Mouse (Mus musculus) embryonic facial prominence, embryonic 12.5 days (tissue): ENCODE data around the gene Capzb. TPM values are rescaled to one million over a fixed set of nuclear protein-coding genes. Genes with fewer than 3 reads are reported as not detected.
A peak's percentile ranks its signal among the peaks of the same experiment; 100 is the strongest.

Source experiments
- ATAC-seq: fragments of 200-750 bp; cut with Nextera tagmentation; 2 replicates; pipeline ENCODE4 v1.8.0; 2017; ENCODE audit not compliant: insufficient number of reproducible peaks, insufficient read depth, low FRiP score, low TSS enrichment
- H3K27ac ChIP-seq: fragments of 300-500 bp; sonication (generic); 2 replicates; pipeline ENCODE4 v1.5.1; 2016; ENCODE audit warnings: mild to moderate bottlenecking
- H3K27me3 ChIP-seq: fragments of 300-500 bp; sonication (generic); 2 replicates; pipeline ENCODE4 v1.6.1; 2016; ENCODE audit warnings: mild to moderate bottlenecking, moderate library complexity
- H3K36me3 ChIP-seq: fragments of 300-500 bp; sonication (generic); 2 replicates; pipeline ENCODE4 v1.6.1; 2016; ENCODE audit warnings: mild to moderate bottlenecking
- H3K4me1 ChIP-seq: fragments of 300-500 bp; sonication (generic); 2 replicates; pipeline ENCODE4 v1.6.1; 2016
- H3K4me2 ChIP-seq: fragments of 300-500 bp; sonication (generic); replicated peaks from 2 replicates; pipeline ENCODE4 v1.6.1; 2016; ENCODE audit warnings: mild to moderate bottlenecking, moderate library complexity
- H3K4me3 ChIP-seq: fragments of 300-500 bp; sonication (generic); 2 replicates; pipeline ENCODE4 v1.5.1; 2016; ENCODE audit warnings: mild to moderate bottlenecking
- H3K9ac ChIP-seq: fragments of 300-500 bp; sonication (generic); 2 replicates; pipeline ENCODE4 v1.6.1; 2016; ENCODE audit warnings: mild to moderate bottlenecking, moderate library complexity
- H3K9me3 ChIP-seq: fragments of 300-500 bp; sonication (generic); 2 replicates; pipeline ENCODE4 v1.6.1; 2016; ENCODE audit warnings: mild to moderate bottlenecking, moderate library complexity
- WGBS: fragments of 180-500 bp; shearing (Covaris S2); methylation state at CpG from one replicate; pipeline ENCODE4 v1.1.7; 2016; 5-methylcytosine and 5-hydroxymethylcytosine counted together
- polyA plus RNA-seq: library from polyadenylated mRNA; unstranded; fragments of >200 nt; fragmentation: Nextera tagmentation; extraction: Ambion mirVana; gene quantifications from 2 replicates; pipeline ENCODE4 v1.2.1, GENCODE M21; 2016

The Capzb gene
- polyA plus RNA-seq, 1 experiment from 2014 or later, result 415 TPM

GRCm38 (mm10) chr4:139298671-139299366 is 106.1 kb downstream of the Capzb start:
- Histone ChIP-seq H3K36me3 (peaks cover 44% of the 10 kb centered on the region; the same call in 1 of the 2 replicates), H3K9ac (no peak overlapping the region), H3K4me1 (0 out of 2 replicates have a peak, but pooled peaks cover 8% of the 10 kb centered on the region), H3K27ac (no peak overlapping the region), H3K4me3 (no peak overlapping the region), H3K27me3 (no peaks in the 10 kb centered on the region), H3K9me3 (no peaks in the 10 kb centered on the region), H3K4me2 (no peak overlapping the region)
- WGBS, result 86% methylated on average over 12 of the region's 12 CpGs
- no peak for ATAC-seq

- Histone ChIP-seq H3K9ac (no peak overlapping the region), H3K27ac (no peak overlapping the region), H3K4me3 (no peak overlapping the region), H3K4me2 (no peak overlapping the region), H3K36me3 (peaks cover 63% of the 10 kb centered on the region), H3K27me3 (no peaks in the 10 kb centered on the region), H3K4me1 (0 out of 2 replicates have a peak, but pooled peaks cover 3% of the 10 kb centered on the region), H3K9me3 (no peaks in the 10 kb centered on the region)
- 90% methylated on average over 8 of the region's 8 CpGs for WGBS
- ATAC-seq, result no peak
These were observed 109.1 kb downstream of the Capzb start for GRCm38 (mm10) chr4:139301780-139302179.

- no peak overlapping the region for H3K27ac ChIP-seq
- no peak overlapping the region for H3K4me3 ChIP-seq
- no peaks in the 10 kb centered on the region for H3K9me3 ChIP-seq
- no peaks in the 10 kb centered on the region for H3K4me1 ChIP-seq
- ATAC-seq, result no peak
- 53% methylated on average over 5 of the region's 5 CpGs for WGBS
- no peak overlapping the region for H3K9ac ChIP-seq
- H3K27me3 ChIP-seq, result no peaks in the 10 kb centered on the region
- H3K36me3 ChIP-seq, result peaks cover 63% of the 10 kb centered on the region
- H3K4me2 ChIP-seq, result no peak overlapping the region
These were observed 109.5 kb downstream of the Capzb start for GRCm38 (mm10) chr4:139302241-139302640.

GRCm38 (mm10) chr4:139305521-139305920 is 112.8 kb downstream of the Capzb start:
- Histone ChIP-seq H3K4me3 (no peak overlapping the region), H3K9ac (no peak overlapping the region), H3K4me1 (peaks cover 9% of the 10 kb centered on the region; the same call in 1 of the 2 replicates), H3K27me3 (no peaks in the 10 kb centered on the region), H3K27ac (no peak overlapping the region), H3K4me2 (no peak overlapping the region), H3K9me3 (no peaks in the 10 kb centered on the region), H3K36me3 (peaks cover 41% of the 10 kb centered on the region)
- WGBS, result 96% methylated on average over 3 of the region's 3 CpGs
- ATAC-seq, result no peak

GRCm38 (mm10) chr4:139307916-139308315 is 115.2 kb downstream of the Capzb start:
- 82% methylated on average over 5 of the region's 5 CpGs for WGBS
- no peak overlapping the region for H3K27ac ChIP-seq
- no peak overlapping the region for H3K4me2 ChIP-seq
- H3K4me1 ChIP-seq, result peaks cover 16% of the 10 kb centered on the region; the same call in 1 of the 2 replicates
- H3K9me3 ChIP-seq, result no peaks in the 10 kb centered on the region
- no peak for ATAC-seq
- H3K36me3 ChIP-seq, result peaks cover 19% of the 10 kb centered on the region
- no peak overlapping the region for H3K9ac ChIP-seq
- H3K27me3 ChIP-seq, result no peaks in the 10 kb centered on the region
- H3K4me3 ChIP-seq, result no peak overlapping the region

GRCm38 (mm10) chr4:139309651-139310050 is 117.0 kb downstream of the Capzb start:
- Histone ChIP-seq H3K9ac (peak overlapping the region; percentile 90), H3K9me3 (no peaks in the 10 kb centered on the region), H3K4me3 (peak overlapping the region; percentile 88), H3K27ac (no peak overlapping the region), H3K27me3 (no peaks in the 10 kb centered on the region), H3K36me3 (peaks cover 29% of the 10 kb centered on the region), H3K4me2 (peak overlapping the region; percentile 89), H3K4me1 (peaks cover 16% of the 10 kb centered on the region; the same call in 1 of the 2 replicates)
- 19% methylated on average over 6 of the region's 6 CpGs for WGBS
- ATAC-seq, result no peak

GRCm38 (mm10) chr4:139310171-139310898 is 117.6 kb downstream of the Capzb start, which contains the start of the genes Pqlc2 and Akr7a5:
Pqlc2 (minus strand) TSS chr4:139310708.
Akr7a5 (plus strand) TSS chr4:139310744.
- Histone ChIP-seq H3K27me3 (no peaks in the 10 kb centered on the region), H3K9ac (peak within 1 kb of the TSS; percentile 90), H3K4me3 (peak within 1 kb of the TSS; percentile 88), H3K9me3 (no peaks in the 10 kb centered on the region), H3K36me3 (peaks cover 29% of the 10 kb centered on the region), H3K4me2 (peak within 1 kb of the TSS; percentile 89), H3K27ac (peak within 1 kb of the TSS; percentile 82), H3K4me1 (peaks cover 16% of the 10 kb centered on the region; the same call in 1 of the 2 replicates)
- WGBS, result under 1% methylated on average over 63 of the region's 63 CpGs
- peak; percentile 76 for ATAC-seq

GRCm38 (mm10) chr4:139310899-139311701 is 118.4 kb downstream of the Capzb start:
- Histone ChIP-seq H3K27me3 (no peaks in the 10 kb centered on the region), H3K36me3 (peaks cover 29% of the 10 kb centered on the region), H3K9me3 (no peaks in the 10 kb centered on the region), H3K27ac (peak overlapping the region; percentile 82), H3K4me1 (peaks cover 16% of the 10 kb centered on the region; the same call in 1 of the 2 replicates), H3K4me3 (peak overlapping the region; percentile 88), H3K4me2 (peak overlapping the region; percentile 89), H3K9ac (peak overlapping the region; percentile 90)
- WGBS, result under 1% methylated on average over 53 of the region's 53 CpGs
- ATAC-seq, result peak; percentile 72

GRCm38 (mm10) chr4:139311707-139312106 is 119.0 kb downstream of the Capzb start:
- Histone ChIP-seq H3K27me3 (no peaks in the 10 kb centered on the region), H3K36me3 (peaks cover 27% of the 10 kb centered on the region), H3K4me1 (peaks cover 16% of the 10 kb centered on the region; the same call in 1 of the 2 replicates), H3K9ac (peak overlapping the region; percentile 90), H3K4me3 (peak overlapping the region; percentile 88), H3K27ac (no peak overlapping the region), H3K4me2 (peak overlapping the region; percentile 89), H3K9me3 (no peaks in the 10 kb centered on the region)
- no peak for ATAC-seq
- WGBS, result 21% methylated on average over 14 of the region's 14 CpGs

GRCm38 (mm10) chr4:139312632-139313031 is 119.9 kb downstream of the Capzb start:
- WGBS, result 50% methylated on average over 4 of the region's 4 CpGs
- peaks cover 36% of the 10 kb centered on the region for H3K36me3 ChIP-seq
- 0 out of 2 replicates have a peak overlapping the region, but pooled peaks have one; percentile 89 for H3K4me2 ChIP-seq
- peaks cover 16% of the 10 kb centered on the region; the same call in 1 of the 2 replicates for H3K4me1 ChIP-seq
- no peak overlapping the region for H3K27ac ChIP-seq
- no peak for ATAC-seq
- no peaks in the 10 kb centered on the region for H3K27me3 ChIP-seq
- H3K4me3 ChIP-seq, result no peak overlapping the region
- no peaks in the 10 kb centered on the region for H3K9me3 ChIP-seq
- no peak overlapping the region for H3K9ac ChIP-seq

GRCm38 (mm10) chr4:139318449-139318848 is 125.8 kb downstream of the Capzb start:
- Histone ChIP-seq H3K9me3 (no peaks in the 10 kb centered on the region), H3K4me1 (no peaks in the 10 kb centered on the region), H3K4me3 (no peak overlapping the region), H3K36me3 (peaks cover 56% of the 10 kb centered on the region), H3K27ac (no peak overlapping the region), H3K9ac (no peak overlapping the region), H3K27me3 (no peaks in the 10 kb centered on the region), H3K4me2 (no peak overlapping the region)
- WGBS, result 91% methylated on average over 11 of the region's 11 CpGs
- ATAC-seq, result no peak
